Mouse (Mus musculus) kidney, embryonic 14.5 days (tissue): ENCODE measurements around the gene Lsm2. TPM values are rescaled to one million over a fixed set of nuclear protein-coding genes. Genes with fewer than 3 reads are reported as not detected.
A peak's percentile ranks its signal among the peaks of the same experiment; 100 is the strongest.
"Not testable (repeated sequence)": the region's sequence is repeated elsewhere in the genome, so short reads cannot be mapped to it uniquely, and the experiment has no call there.

Experiments
- ATAC-seq: fragments of 200-750 bp; cut with Nextera tagmentation; 2 replicates; pipeline ENCODE4 v1.8.0; 2017; ENCODE audit warnings: moderate number of reproducible peaks, mild to moderate bottlenecking, moderate TSS enrichment, moderate library complexity; ENCODE audit not compliant: low FRiP score, low TSS enrichment
- H3K27ac ChIP-seq: fragments of 300-500 bp; sonication (generic); 2 replicates; pipeline ENCODE4 v1.5.1; 2014; ENCODE audit warnings: low read depth, mild to moderate bottlenecking, low read length, moderate library complexity, mixed read lengths
- H3K27me3 ChIP-seq: fragments of 300-500 bp; sonication (generic); 2 replicates; pipeline ENCODE4 v1.6.1; 2014; ENCODE audit warnings: mild to moderate bottlenecking, low read length; ENCODE audit not compliant: control insufficient read depth, insufficient read depth
- H3K36me3 ChIP-seq: fragments of 300-500 bp; sonication (generic); 2 replicates; pipeline ENCODE4 v1.6.1; 2014; ENCODE audit warnings: low read length, mixed read lengths; ENCODE audit not compliant: control insufficient read depth, insufficient read depth
- H3K4me1 ChIP-seq: fragments of 300-500 bp; sonication (generic); 2 replicates; pipeline ENCODE4 v1.6.1; 2014; ENCODE audit warnings: low read length, mixed read lengths; ENCODE audit not compliant: control insufficient read depth, insufficient read depth
- H3K4me2 ChIP-seq: fragments of 300-500 bp; sonication (generic); replicated peaks from 2 replicates; pipeline ENCODE4 v1.6.1; 2014; ENCODE audit warnings: low read depth, mild to moderate bottlenecking, low read length
- H3K4me3 ChIP-seq: fragments of 300-500 bp; sonication (generic); 2 replicates; pipeline ENCODE4 v1.5.1; 2014; ENCODE audit warnings: mild to moderate bottlenecking, low read length
- H3K9ac ChIP-seq: fragments of 300-500 bp; sonication (generic); 2 replicates; pipeline ENCODE4 v1.6.1; 2014; ENCODE audit warnings: low read depth, mild to moderate bottlenecking, low read length, moderate library complexity
- H3K9me3 ChIP-seq: fragments of 300-500 bp; sonication (generic); 2 replicates; pipeline ENCODE4 v1.6.1; 2016; ENCODE audit warnings: low read length; ENCODE audit not compliant: control insufficient read depth
- WGBS: fragments of 180-500 bp; shearing (Covaris S2); extraction: QIAGEN DNeasy Blood & Tissue Kit; methylation state at CpG from one replicate; pipeline ENCODE4 v1.1.7; 2014; 5-methylcytosine and 5-hydroxymethylcytosine counted together
- polyA plus RNA-seq: library from polyadenylated mRNA; unstranded; fragments of >200 nt; fragmentation: Nextera tagmentation; extraction: Ambion mirVana; gene quantifications from 2 replicates; pipeline ENCODE4 v1.2.1, GENCODE M21; 2014

Lsm2 gene
- polyA plus RNA-seq, 1 experiment from 2014 or later, result 246 TPM

DNA sequence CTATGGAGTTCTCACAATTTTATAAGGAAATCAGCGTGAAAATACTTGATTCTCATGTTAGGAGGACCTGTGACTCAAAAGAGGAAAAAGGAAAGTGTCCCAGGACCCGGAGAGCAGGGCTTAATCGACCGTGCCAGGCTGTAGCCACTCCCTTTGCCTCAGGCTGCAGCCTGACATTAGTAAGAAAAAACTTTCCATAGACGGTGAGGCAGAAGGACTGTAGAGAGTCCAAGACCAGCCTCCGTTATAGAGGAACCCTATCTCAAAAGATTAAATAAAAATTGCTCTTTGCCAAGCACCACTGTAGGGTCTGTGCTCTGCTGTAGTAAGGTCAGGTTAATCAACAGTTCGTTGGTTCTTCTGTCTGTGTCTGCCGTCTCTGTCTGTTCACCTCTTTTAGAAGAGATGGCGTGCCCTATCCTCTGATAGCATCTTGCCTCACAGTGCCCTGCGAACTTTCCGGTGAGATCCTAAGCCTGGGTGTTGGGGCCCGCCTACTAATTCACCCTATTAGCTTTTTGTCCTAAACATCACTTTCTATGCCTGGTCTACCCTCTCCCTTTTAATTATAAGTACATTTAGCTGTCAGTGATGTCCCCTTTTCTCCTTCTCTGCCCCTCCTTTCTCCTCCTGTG is 21.7 kb upstream of the Lsm2 start:
- Histone ChIP-seq H3K4me1 (peaks cover 11% of the 10 kb centered on the region), H3K4me3 (peak overlapping the region; percentile 47), H3K9ac (peak overlapping the region; percentile 57; the same call in 1 of the 2 replicates), H3K27ac (peak overlapping the region; percentile 96), H3K36me3 (no peaks in the 10 kb centered on the region), H3K4me2 (peak overlapping the region; percentile 50), H3K9me3 (no peaks in the 10 kb centered on the region), H3K27me3 (no peaks in the 10 kb centered on the region)
- 7% methylated on average over 12 of the region's 12 CpGs for WGBS
- peak; percentile 6 for ATAC-seq

DNA sequence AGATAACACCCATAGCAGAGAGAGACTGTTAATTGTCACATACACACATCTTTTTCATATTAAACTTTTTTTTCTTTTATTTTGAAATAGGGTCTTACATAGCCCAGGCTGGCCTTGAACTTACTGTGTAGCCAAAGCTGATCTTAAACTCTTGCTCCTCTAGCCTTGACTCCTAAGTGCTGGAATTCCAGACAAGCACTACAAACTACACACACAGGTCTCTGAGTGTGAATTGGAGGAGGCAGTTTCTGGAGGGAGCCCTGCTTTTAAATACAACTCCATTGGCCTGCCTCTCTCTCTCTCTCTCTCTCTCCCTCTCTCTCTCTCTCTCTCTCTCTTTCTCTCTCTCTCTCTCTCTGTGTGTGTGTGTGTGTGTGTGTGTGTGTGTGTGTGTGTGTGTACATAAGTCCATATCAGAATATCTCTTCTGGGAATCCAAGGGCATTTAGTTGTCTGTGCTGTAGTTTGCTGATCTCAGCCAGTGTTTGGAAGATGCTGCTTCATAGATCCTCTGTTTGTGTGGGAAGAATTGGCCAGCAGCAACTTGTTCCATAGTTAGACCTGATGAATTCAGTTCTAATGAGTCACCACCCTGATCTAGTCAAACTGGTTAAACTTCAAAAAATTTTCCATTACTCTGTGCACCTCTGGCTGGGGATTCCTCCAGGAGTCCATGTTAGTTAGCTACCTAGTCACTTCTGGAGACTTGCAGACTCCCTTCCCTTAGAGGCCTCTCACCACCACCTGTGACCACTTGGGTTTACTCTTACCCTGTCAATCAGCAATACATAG is 20.8 kb upstream of the Lsm2 start:
- Histone ChIP-seq H3K27me3 (no peaks in the 10 kb centered on the region), H3K27ac (peak overlapping the region; percentile 24; the same call in 1 of the 2 replicates)
- ATAC-seq, result no peak

DNA sequence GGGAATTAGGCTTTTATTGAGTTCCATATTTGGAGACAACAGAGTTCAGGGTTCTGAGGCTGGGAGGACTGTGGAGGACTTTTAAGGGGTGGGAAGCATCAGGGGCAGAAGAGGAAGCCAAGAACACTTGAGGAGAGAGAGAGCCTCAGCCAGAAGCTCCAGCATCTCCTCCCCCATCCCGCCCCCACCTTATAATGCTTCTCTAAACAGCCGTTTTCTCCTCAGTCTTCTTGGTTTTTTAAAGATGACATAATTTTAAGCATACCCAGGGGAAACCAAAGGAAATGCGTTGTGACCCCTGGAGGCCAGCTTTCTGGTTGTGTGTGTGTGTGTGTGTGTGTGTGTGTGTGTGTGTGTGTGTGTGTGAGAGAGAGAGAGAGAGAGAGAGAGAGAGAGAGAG is 19.5 kb upstream of the Lsm2 start:
- ATAC-seq, result no peak
- H3K27me3 ChIP-seq, result no peaks in the 10 kb centered on the region
- no peak overlapping the region for H3K9ac ChIP-seq
- no peak overlapping the region for H3K4me2 ChIP-seq
- 25% methylated on average over 3 of the region's 3 CpGs for WGBS
- H3K4me3 ChIP-seq, result no peak overlapping the region
- peak overlapping the region; percentile 24; the same call in 1 of the 2 replicates for H3K27ac ChIP-seq
- H3K4me1 ChIP-seq, result peaks cover 11% of the 10 kb centered on the region
- no peaks in the 10 kb centered on the region for H3K36me3 ChIP-seq
- H3K9me3 ChIP-seq, result no peaks in the 10 kb centered on the region

More for the DNA sequence above, 20.8 kb upstream of the Lsm2 start:
- Histone ChIP-seq H3K36me3 (no peaks in the 10 kb centered on the region), H3K4me3 (no peak overlapping the region), H3K9ac (no peak overlapping the region), H3K4me2 (no peak overlapping the region), H3K4me1 (peaks cover 11% of the 10 kb centered on the region), H3K9me3 (no peaks in the 10 kb centered on the region)

DNA sequence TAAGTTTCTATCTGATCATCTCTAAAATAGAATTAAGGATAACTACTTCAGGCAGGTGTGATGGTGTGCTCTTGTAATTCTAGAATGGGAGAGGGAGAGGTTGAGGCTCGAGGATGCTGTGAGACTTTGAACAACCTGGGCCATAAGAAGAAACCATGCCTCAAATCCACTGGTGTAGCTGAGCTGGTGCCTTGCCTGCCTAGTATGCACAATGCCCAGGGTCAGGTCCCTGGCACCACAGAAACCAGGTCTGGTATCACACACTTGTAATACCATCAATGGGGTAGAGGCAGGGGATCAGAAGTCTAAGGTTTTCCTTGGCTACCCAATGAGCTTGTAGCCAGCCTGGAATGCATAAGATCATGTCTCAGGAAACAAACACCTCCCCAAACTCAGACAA is 18.8 kb upstream of the Lsm2 start:
- Histone ChIP-seq H3K4me3 (no peak overlapping the region), H3K27me3 (peaks cover 4% of the 10 kb centered on the region; the same call in 1 of the 2 replicates), H3K9me3 (no peaks in the 10 kb centered on the region), H3K9ac (no peak overlapping the region), H3K36me3 (no peaks in the 10 kb centered on the region), H3K4me1 (peaks cover 11% of the 10 kb centered on the region), H3K4me2 (no peak overlapping the region), H3K27ac (no peak overlapping the region)
- WGBS, result 57% methylated on average over 1 of the region's 1 CpGs
- no peak for ATAC-seq

DNA sequence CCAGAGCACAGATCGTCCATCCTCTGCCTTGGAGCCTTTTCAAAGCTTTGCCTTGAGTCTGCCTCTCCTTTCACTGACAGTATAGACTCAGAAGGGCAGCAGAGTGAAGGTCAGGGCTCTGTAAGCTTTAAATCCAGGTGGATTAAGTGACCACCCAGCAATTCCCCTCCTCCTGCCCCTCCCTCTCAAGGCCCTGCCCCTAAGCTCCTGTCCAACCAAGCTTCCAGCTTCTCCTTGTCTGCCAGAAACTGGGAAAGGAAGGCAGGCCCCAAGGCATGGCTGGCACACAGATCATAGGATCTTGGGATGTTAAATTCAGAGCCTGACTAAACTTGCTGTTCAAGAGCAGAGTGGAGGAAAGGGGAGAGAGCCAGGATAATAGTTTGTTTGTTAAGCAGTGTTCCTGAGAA is 17.0 kb upstream of the Lsm2 start:
- 0 out of 2 replicates have a peak overlapping the region, but pooled peaks have one; percentile 8 for H3K9ac ChIP-seq
- H3K27ac ChIP-seq, result no peak overlapping the region
- no peak for ATAC-seq
- peaks cover 16% of the 10 kb centered on the region for H3K27me3 ChIP-seq
- WGBS, result 10% methylated on average over 1 of the region's 1 CpGs
- no peak overlapping the region for H3K4me3 ChIP-seq
- no peak overlapping the region for H3K4me2 ChIP-seq
- no peaks in the 10 kb centered on the region for H3K9me3 ChIP-seq
- peaks cover 11% of the 10 kb centered on the region for H3K4me1 ChIP-seq
- H3K36me3 ChIP-seq, result no peaks in the 10 kb centered on the region

DNA sequence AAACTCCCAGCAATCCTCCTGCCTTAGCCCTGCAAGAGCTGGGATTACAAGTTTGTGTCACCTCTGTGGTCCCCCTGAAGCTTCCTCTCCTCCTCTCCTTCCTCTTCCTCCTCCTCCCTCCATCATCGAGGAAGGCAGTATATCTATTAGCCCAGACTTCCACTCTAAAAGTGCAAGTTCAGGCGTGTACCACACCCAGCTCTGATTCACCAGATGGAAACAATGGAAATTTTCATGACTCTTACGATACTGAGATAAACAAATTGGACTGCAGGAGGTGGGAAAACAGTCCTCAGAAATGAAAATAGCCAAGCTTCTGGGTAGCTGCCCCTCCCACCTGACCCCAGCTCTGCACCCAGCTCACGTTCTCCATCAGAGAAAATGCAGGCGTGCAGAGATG is 16.0 kb upstream of the Lsm2 start:
- Histone ChIP-seq H3K36me3 (no peaks in the 10 kb centered on the region), H3K4me1 (peaks cover 5% of the 10 kb centered on the region; the same call in 1 of the 2 replicates), H3K9me3 (no peaks in the 10 kb centered on the region), H3K4me3 (no peak overlapping the region), H3K27me3 (peaks cover 20% of the 10 kb centered on the region), H3K9ac (no peak overlapping the region), H3K4me2 (no peak overlapping the region), H3K27ac (no peak overlapping the region)
- WGBS, result 66% methylated on average over 5 of the region's 5 CpGs
- no peak for ATAC-seq

DNA sequence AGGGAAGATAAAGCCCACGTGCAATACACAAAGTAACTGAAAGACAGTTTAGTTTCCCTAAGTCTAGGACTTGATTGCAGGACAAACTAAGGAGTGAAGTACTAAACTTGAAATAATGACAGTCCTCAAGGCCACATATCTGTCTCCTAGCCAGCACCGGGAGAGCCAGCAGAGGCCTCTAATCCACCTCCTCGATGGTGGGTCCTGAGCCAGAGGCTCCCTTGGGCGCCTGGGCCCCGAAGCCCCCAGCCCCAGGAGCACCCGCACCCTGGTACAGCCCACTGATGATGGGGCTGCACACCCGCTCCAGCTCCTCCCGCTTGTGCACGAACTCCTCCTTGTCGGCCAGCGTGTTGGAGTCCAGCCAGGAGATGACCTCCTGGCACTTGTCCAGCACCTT is 11.8 kb upstream of the Lsm2 start, which contains the start of gene Gm20481:
Gene Gm20481, plus strand, starts transcription at position 91 of the 400 bp plus-strand sequence.
- not testable (repeated sequence) for H3K9me3 ChIP-seq, ATAC-seq, H3K27ac ChIP-seq, H3K9ac ChIP-seq, H3K4me2 ChIP-seq, H3K4me1 ChIP-seq, H3K36me3 ChIP-seq, H3K4me3 ChIP-seq
- H3K27me3 ChIP-seq, result peaks cover 20% of the 10 kb centered on the region
- 62% methylated on average over 7 of the region's 11 CpGs for WGBS

DNA sequence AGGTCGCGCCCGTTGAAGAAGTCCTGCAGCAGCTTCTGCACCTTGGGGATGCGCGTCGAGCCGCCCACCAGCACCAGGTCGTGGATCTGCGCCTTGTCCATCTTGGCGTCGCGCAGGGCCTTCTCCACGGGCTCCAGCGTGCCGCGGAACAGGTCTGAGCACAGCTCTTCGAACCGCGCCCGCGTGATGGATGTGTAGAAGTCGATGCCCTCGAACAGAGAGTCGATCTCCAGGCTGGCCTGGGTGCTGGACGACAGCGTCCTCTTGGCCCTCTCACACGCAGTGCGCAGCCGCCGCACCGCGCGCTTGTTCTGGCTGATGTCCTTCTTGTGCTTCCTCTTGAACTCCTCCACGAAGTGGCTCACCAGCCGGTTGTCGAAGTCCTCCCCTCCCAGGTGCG is 10.8 kb upstream of the Lsm2 start:
- H3K27ac ChIP-seq, H3K9me3 ChIP-seq, H3K4me1 ChIP-seq, H3K9ac ChIP-seq, H3K36me3 ChIP-seq, H3K4me2 ChIP-seq, H3K4me3 ChIP-seq: not testable (repeated sequence)
- WGBS, result 50% methylated on average over 2 of the region's 37 CpGs
- ATAC-seq, result 0 out of 2 replicates have a peak, but pooled peaks have one; percentile 2
- H3K27me3 ChIP-seq, result peaks cover 20% of the 10 kb centered on the region

DNA sequence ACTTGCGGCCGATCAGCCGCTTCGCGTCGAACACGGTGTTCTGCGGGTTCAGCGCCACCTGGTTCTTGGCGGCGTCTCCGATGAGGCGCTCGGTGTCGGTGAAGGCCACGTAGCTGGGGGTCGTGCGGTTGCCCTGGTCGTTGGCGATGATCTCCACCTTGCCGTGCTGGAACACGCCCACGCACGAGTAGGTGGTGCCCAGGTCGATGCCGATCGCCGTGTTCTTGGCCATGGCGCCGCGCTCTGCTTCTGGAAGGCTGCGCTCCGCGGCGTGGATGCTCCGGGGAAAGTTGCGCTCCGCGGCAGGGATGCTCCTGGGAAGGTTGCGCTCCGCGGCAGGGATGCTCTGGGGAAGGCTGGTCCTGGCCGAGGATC is 10.0 kb upstream of the Lsm2 start:
- Histone ChIP-seq H3K4me2 (peak overlapping the region; percentile 72), H3K27me3 (peaks cover 20% of the 10 kb centered on the region), H3K4me3 (peak overlapping the region; percentile 38)
- ATAC-seq, result peak; percentile 38
- H3K9me3 ChIP-seq, H3K36me3 ChIP-seq, H3K9ac ChIP-seq, H3K4me1 ChIP-seq, H3K27ac ChIP-seq: not testable (repeated sequence)
- WGBS, result 3% methylated on average over 24 of the region's 43 CpGs
